Mouse (Mus musculus): ENCODE data around the gene Tulp1. TPM values are rescaled to one million over a fixed set of nuclear protein-coding genes. Genes with fewer than 3 reads are reported as not detected.

The Tulp1 gene
- polyA plus RNA-seq, 1 experiment from 2014 or later = 7.3 TPM

DNA sequence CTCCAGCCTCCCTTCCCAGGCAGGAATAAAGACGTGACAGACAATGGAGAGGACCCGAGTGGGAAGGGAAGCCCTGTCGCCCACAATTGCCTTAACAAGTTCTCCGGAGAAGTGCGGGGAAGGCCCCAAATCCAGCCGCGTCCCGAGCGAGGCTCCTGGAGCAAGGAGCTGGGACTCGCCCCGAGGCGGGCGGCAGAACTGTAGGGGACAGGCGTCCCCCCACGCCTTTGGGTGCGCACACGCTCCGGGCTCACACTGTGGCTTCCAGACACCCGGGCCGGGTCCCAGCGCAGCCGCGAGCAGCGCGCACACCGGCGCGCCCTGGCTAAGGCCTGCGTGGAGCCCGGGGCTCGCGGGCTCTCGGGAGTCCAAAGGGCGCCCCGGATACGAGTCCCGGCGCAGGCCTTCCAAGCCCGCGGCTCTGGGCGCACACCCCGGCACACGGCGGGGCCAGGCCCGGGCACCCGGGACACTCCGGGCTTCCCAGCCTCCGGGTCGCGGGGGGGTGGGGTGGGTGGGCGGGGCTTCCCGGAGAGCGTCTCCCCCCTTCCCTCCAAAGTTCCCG lies 15.0 kb downstream of the Tulp1 start:
- H3K9ac ChIP-seq = peak overlapping the region; percentile 97
- under 1% methylated on average over 48 of the region's 54 CpGs for WGBS
- H3K4me3 ChIP-seq = peak overlapping the region; percentile 94
- peaks cover 59% of the 10 kb centered on the region for H3K4me1 ChIP-seq
- peak overlapping the region; percentile 100 for H3K27ac ChIP-seq
- peak overlapping the region; percentile 81 for H3K4me2 ChIP-seq
- peak; percentile 2; the same call in 1 of the 2 replicates for ATAC-seq (ENCODE audit: insufficient number of reproducible peaks, insufficient read depth, low FRiP score, low TSS enrichment, low read depth)
- no peaks in the 10 kb centered on the region for H3K9me3 ChIP-seq
- H3K27me3 ChIP-seq = no peaks in the 10 kb centered on the region
- no peaks in the 10 kb centered on the region for H3K36me3 ChIP-seq

DNA sequence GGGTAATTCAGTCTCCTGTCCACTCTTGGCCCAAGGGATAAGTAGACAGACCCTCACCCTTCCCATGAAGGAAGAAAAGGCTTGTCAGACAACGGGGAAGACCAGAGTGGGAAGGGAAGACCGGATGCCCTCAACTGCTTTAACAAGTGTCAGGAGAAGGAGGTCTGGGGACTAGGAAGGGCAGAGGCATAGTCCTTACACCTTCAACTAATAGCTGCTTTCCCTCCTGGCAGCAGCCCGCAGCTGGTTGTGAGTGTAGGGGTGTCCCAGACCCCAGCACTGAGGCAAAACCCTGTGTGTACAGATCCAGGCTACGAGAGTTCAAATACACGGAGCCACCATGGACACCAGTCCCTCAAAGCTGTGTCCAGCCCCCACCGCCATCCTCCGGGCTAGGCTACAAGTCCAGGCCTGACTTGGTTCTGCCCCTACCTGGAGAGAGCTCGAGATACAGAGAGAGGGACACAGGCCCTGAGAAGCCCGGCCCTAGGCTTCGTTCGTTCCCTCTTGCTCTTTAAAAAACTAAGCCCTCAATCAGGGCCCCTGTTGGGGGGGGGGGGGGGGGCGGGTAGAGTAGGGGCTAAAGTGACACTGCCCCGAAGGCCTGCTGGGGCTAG lies 15.7 kb downstream of the Tulp1 start:
- Histone ChIP-seq H3K4me2 (peak overlapping the region; percentile 81), H3K4me1 (peaks cover 65% of the 10 kb centered on the region), H3K27me3 (no peaks in the 10 kb centered on the region), H3K36me3 (no peaks in the 10 kb centered on the region), H3K9me3 (no peaks in the 10 kb centered on the region), H3K4me3 (peak overlapping the region; percentile 94), H3K9ac (peak overlapping the region; percentile 97), H3K27ac (peak overlapping the region; percentile 100)
- no peak for ATAC-seq (ENCODE audit: insufficient number of reproducible peaks, insufficient read depth, low FRiP score, low TSS enrichment, low read depth)
- 5% methylated on average over 11 of the region's 13 CpGs for WGBS

DNA sequence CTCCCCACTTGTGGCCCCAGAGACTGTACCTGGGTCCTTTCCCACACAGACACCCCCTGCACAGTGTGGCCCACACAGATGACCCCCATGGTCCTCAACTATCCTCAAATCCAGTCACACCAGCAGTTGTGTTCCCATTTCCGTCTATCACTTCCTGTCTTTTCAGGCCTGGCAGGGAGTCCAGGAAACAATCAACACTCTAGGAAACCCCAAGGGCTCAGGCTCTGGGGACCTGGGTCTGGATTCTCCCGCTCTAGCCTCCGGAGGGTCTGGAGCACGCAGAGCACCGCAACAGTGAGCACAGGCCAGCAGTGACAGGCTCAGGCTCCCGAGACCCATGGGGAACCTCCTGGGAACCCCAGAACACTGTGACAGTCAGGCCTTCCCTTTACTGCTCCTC lies 16.8 kb downstream of the Tulp1 start:
- H3K4me2 ChIP-seq = peak overlapping the region; percentile 81
- H3K27me3 ChIP-seq = no peaks in the 10 kb centered on the region
- 25% methylated on average over 6 of the region's 6 CpGs for WGBS
- H3K36me3 ChIP-seq = no peaks in the 10 kb centered on the region
- H3K9ac ChIP-seq = peak overlapping the region; percentile 97
- peaks cover 75% of the 10 kb centered on the region for H3K4me1 ChIP-seq
- H3K4me3 ChIP-seq = peak overlapping the region; percentile 94
- H3K9me3 ChIP-seq = no peaks in the 10 kb centered on the region
- H3K27ac ChIP-seq = peak overlapping the region; percentile 48
- no peak for ATAC-seq (ENCODE audit: insufficient number of reproducible peaks, insufficient read depth, low FRiP score, low TSS enrichment, low read depth)

DNA sequence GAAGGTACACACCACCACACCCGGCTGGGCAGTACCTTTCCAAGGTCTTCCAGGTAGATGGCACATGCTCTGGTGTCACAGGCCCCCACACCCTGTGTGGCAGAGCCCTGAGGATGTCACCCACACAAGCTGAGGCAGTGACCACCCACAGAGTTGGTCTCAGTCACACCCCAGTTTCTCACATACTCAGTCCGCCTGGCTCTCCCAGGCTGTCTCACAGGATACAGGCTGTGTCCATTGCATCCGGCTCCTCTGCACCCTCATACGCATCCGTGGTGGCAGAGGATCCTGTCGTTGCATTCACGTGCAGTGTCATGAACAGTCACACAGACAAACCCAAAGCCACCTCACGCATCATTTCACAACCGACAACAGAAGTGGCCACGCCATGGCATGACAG lies 17.7 kb downstream of the Tulp1 start:
- H3K36me3 ChIP-seq = no peaks in the 10 kb centered on the region
- peaks cover 74% of the 10 kb centered on the region for H3K4me1 ChIP-seq
- H3K9ac ChIP-seq = no peak overlapping the region
- no peaks in the 10 kb centered on the region for H3K27me3 ChIP-seq
- no peaks in the 10 kb centered on the region for H3K9me3 ChIP-seq
- H3K4me3 ChIP-seq = 0 out of 2 replicates have a peak overlapping the region, but pooled peaks have one; percentile 94
- H3K27ac ChIP-seq = peak overlapping the region; percentile 39; the same call in 1 of the 2 replicates
- 73% methylated on average over 10 of the region's 10 CpGs for WGBS
- no peak for ATAC-seq (ENCODE audit: insufficient number of reproducible peaks, insufficient read depth, low FRiP score, low TSS enrichment, low read depth)
- H3K4me2 ChIP-seq = peak overlapping the region; percentile 81

DNA sequence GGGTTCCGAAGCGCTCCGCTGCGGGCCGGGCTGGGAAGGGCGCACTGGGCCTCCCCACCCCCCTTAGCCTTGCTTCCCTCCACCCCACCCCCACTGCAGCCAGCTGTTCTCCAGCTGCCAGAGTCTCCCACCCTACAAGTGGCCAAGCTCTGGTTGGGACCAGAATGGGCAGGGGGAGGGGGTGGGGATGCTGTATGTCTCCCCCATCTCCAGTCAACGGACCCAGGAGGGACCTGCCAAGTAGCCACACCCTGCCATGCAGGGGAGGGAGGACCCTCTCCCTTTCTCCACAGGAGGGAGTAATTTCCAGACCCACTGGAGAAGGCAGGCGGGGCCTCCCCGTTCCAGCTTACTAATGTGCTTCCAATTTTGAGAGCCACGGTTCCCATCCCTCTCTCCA lies 19.1 kb downstream of the Tulp1 start:
- H3K27ac ChIP-seq = peak overlapping the region; percentile 94
- no peaks in the 10 kb centered on the region for H3K27me3 ChIP-seq
- peak overlapping the region; percentile 34 for H3K4me3 ChIP-seq
- 4% methylated on average over 10 of the region's 10 CpGs for WGBS
- H3K9me3 ChIP-seq = no peaks in the 10 kb centered on the region
- H3K36me3 ChIP-seq = peaks cover under 1% of the 10 kb centered on the region
- H3K4me2 ChIP-seq = peak overlapping the region; percentile 57
- H3K4me1 ChIP-seq = peaks cover 78% of the 10 kb centered on the region
- 0 out of 2 replicates have a peak, but pooled peaks have one; percentile 9 for ATAC-seq (ENCODE audit: insufficient number of reproducible peaks, insufficient read depth, low FRiP score, low TSS enrichment, low read depth)
- H3K9ac ChIP-seq = peak overlapping the region; percentile 66

GRCm38 (mm10) chr17:28345271-28345721 lies 19.7 kb downstream of the Tulp1 start:
- Histone ChIP-seq H3K27me3 (no peaks in the 10 kb centered on the region), H3K4me2 (peak overlapping the region; percentile 57), H3K27ac (peak overlapping the region; percentile 94), H3K4me3 (peak overlapping the region; percentile 34), H3K36me3 (peaks cover 7% of the 10 kb centered on the region), H3K9ac (peak overlapping the region; percentile 66), H3K9me3 (no peaks in the 10 kb centered on the region), H3K4me1 (peaks cover 84% of the 10 kb centered on the region)
- 10% methylated on average over 8 of the region's 8 CpGs for WGBS
- ATAC-seq (ENCODE audit: insufficient number of reproducible peaks, insufficient read depth, low FRiP score, low TSS enrichment, low read depth) = no peak

- H3K4me1 ChIP-seq = peaks cover 86% of the 10 kb centered on the region
- peak overlapping the region; percentile 94 for H3K27ac ChIP-seq
- no peak for ATAC-seq (ENCODE audit: insufficient number of reproducible peaks, insufficient read depth, low FRiP score, low TSS enrichment, low read depth)
- no peaks in the 10 kb centered on the region for H3K27me3 ChIP-seq
- 49% methylated on average over 3 of the region's 3 CpGs for WGBS
- H3K9ac ChIP-seq = peak overlapping the region; percentile 66; the same call in 1 of the 2 replicates
- H3K9me3 ChIP-seq = no peaks in the 10 kb centered on the region
- peak overlapping the region; percentile 6; the same call in 1 of the 2 replicates for H3K4me3 ChIP-seq
- H3K36me3 ChIP-seq = peaks cover 13% of the 10 kb centered on the region
- peak overlapping the region; percentile 57 for H3K4me2 ChIP-seq
Measured at GRCm38 (mm10) chr17:28344670-28345069, 20.4 kb downstream of the Tulp1 start.

DNA sequence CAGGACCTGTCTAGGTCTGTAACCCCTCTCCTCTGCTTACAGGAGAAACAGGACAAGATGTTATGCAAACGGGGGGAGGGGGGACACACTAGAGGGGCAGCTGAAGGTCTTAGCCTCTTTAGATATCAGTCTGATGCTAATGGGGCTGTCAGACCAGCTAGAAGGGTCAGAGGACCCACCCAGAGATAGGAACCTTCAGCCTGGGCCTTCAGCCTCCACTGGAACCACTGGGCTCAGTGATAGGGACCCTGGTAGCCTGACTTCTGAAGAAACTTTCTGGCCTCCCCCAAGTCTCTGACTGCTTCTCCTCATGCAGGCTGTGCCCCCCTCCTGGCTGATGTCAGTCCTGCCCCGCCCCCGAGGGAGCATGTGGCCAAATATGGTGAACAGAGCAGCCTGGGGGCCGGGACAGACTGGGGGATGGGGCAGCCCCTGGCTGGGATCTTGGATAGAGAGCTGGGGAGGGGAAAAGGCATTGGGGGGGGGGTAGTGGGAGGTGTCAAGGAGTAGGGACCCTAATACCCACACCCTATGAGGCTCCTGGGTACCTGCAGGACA lies 20.9 kb downstream of the Tulp1 start:
- ATAC-seq (ENCODE audit: insufficient number of reproducible peaks, insufficient read depth, low FRiP score, low TSS enrichment, low read depth) = no peak
- no peaks in the 10 kb centered on the region for H3K27me3 ChIP-seq
- H3K4me2 ChIP-seq = peak overlapping the region; percentile 57
- 26% methylated on average over 4 of the region's 4 CpGs for WGBS
- H3K4me3 ChIP-seq = 0 out of 2 replicates have a peak overlapping the region, but pooled peaks have one; percentile 6
- peak overlapping the region; percentile 66 for H3K9ac ChIP-seq
- peak overlapping the region; percentile 94 for H3K27ac ChIP-seq
- peaks cover 82% of the 10 kb centered on the region for H3K4me1 ChIP-seq
- peaks cover 18% of the 10 kb centered on the region for H3K36me3 ChIP-seq
- H3K9me3 ChIP-seq = no peaks in the 10 kb centered on the region

DNA sequence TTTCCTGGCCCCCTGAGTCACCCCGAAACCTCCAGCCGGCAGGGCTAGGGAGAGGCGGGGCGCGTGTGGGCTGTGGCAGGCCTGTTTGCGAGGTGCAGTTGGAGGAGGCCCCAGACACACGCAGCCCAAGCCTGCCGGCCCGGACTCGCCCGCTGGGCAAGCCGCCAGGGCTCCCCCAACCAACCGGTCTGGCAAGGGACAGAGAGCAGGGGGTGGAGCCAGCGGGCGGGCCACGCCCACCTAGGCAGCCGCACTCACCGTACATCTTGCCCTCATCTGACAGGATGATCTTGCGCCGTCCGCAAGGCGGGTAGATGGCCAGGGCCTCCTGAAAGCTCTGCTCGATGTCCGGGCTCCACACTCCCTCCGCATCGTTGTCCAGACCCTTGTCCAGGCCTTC lies 23.9 kb downstream of the Tulp1 start:
- peak; percentile 76 for ATAC-seq (ENCODE audit: insufficient number of reproducible peaks, insufficient read depth, low FRiP score, low TSS enrichment, low read depth)
- Histone ChIP-seq H3K4me1 (peaks cover 53% of the 10 kb centered on the region), H3K4me2 (peak overlapping the region; percentile 53), H3K9me3 (no peaks in the 10 kb centered on the region), H3K9ac (peak overlapping the region; percentile 66), H3K4me3 (peak overlapping the region; percentile 24), H3K27me3 (no peaks in the 10 kb centered on the region), H3K27ac (peak overlapping the region; percentile 85), H3K36me3 (peaks cover 45% of the 10 kb centered on the region)
- WGBS = 12% methylated on average over 26 of the region's 26 CpGs

DNA sequence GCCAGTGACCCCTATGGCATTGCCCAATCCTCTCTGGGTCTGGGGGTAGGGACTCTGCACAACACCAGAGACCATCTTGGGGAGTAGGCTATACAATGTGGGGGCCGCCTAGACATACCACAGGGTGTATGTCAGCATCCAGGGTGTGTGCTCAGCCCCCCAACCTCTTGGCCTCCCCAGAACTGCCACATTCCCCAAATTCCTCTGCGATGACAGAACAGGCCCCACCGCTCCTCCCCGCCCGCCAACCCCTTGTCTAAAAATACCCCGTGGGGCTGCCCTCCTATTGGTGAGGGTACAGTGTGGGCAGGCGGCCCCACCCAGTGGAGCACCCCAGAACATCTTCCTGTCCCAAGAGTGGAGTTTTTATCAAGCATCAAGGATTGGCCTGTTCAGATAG lies 24.4 kb downstream of the Tulp1 start:
- no peak for ATAC-seq (ENCODE audit: insufficient number of reproducible peaks, insufficient read depth, low FRiP score, low TSS enrichment, low read depth)

GRCm38 (mm10) chr17:28337547-28337946 lies 27.5 kb downstream of the Tulp1 start:
- Histone ChIP-seq H3K9ac (no peak overlapping the region), H3K27ac (no peak overlapping the region), H3K4me1 (peaks cover 58% of the 10 kb centered on the region), H3K36me3 (peaks cover 80% of the 10 kb centered on the region), H3K4me3 (no peak overlapping the region), H3K4me2 (no peak overlapping the region), H3K9me3 (no peaks in the 10 kb centered on the region), H3K27me3 (no peaks in the 10 kb centered on the region)
- 90% methylated on average over 7 of the region's 7 CpGs for WGBS
- no peak for ATAC-seq (ENCODE audit: insufficient number of reproducible peaks, insufficient read depth, low FRiP score, low TSS enrichment, low read depth)

More for the DNA sequence above, 24.4 kb downstream of the Tulp1 start:
- Histone ChIP-seq H3K4me3 (peak overlapping the region; percentile 24), H3K27ac (peak overlapping the region; percentile 85), H3K9ac (peak overlapping the region; percentile 66; the same call in 1 of the 2 replicates), H3K4me2 (peak overlapping the region; percentile 53), H3K4me1 (peaks cover 52% of the 10 kb centered on the region), H3K9me3 (no peaks in the 10 kb centered on the region), H3K27me3 (no peaks in the 10 kb centered on the region), H3K36me3 (peaks cover 50% of the 10 kb centered on the region)
- WGBS = 54% methylated on average over 7 of the region's 7 CpGs

Data from embryonic facial prominence, embryonic 13.5 days (tissue).